Mouse (Mus musculus): ENCODE results near the gene Myh14. TPM values are rescaled to one million over a fixed set of nuclear protein-coding genes. Genes with fewer than 3 reads are reported as not detected.

Gene Myh14
- total RNA-seq (2023) = under 1 TPM in 1 of 2 experiments, not detected in 1; 0.18 TPM

DNA sequence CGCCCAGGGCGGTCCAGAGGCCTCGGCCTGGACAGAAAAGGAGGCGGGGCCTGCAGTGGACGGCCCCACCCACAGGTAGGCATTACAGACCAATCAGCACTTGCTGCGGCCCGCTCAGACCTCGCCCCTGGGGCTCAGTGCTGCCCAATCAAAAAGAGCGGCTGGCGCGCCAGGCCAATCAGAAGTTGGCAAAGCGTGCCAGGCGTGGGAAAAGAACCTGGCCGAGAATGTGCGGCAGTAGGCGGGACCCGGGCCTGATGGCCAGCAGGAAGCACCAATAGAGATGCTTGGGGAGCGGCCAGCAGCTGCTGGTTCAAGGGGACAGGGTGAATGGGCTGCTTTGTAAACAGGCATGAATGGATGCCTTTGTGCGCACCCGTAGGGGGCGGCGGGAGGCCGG, at the start of gene Myh14:
Myh14 (minus strand) TSS at position 41 of the 400 bp plus-strand sequence.

DNA sequence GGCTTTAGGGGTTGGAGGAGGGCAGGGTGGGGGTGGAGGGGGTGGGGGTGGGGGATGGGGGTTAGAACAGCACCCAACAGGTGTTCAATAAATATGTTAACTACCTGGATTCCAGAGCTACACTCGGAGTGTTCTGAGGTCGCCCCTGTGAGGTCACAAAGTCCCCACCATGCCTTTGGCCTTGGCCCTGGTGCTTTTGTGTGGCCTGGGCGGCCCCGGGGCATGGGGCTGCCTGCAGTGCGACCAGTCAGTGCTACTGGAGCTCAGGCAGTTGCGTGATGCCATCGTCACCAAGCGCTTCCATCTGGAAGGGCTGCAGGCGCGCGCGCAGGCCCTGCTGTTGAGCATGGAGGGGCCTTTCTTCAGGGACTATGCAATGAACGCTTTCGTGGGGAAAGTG, 37.9 kb upstream of the Myh14 start, which contains the start of gene Izumo2:
Izumo2 (plus strand) TSS at position 169 of the 400 bp plus-strand sequence.

DNA sequence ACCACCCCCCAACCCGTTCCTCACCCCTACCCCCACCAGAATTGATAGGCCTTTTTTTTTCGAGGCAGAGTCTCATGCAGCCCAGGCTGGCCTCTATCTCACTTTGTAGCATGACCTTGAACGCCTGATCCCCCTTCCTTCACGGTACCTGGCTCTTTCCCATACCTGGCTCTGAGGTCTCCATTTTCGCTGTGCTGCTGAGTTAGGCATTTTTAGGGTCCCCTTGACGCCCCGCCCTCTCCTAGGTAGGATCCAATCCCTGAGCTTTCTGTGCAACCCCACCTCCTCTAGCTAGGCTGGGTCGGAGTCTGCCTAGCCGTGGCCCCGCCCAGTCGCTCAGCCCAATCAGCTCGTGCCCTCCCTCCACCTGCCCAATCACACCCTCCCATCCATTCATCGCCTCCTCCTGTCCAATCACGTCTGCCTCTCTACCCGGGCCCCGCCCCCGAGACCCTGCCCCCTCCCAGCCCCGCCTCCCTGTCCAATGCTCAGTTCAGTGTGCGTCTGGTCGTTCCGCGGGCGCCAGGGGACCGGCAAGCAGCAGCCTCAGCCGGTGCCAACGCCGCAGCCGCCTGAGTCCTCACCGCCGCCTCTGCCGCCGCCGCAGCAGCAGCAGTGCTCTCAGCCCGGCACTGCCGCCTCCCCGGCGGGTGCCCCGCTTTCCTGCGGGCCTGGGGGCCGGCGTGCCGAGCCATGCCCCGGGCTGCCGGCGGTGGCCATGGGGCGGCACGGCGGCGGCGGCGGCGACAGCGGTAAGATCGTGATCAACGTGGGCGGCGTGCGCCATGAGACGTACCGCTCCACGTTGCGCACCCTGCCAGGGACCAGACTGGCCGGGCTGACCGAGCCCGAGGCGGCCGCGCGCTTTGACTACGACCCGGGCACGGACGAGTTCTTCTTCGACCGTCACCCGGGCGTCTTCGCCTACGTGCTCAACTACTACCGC, 80.0 kb downstream of the Myh14 start, which contains the start of gene Kcnc3:
Kcnc3 (plus strand) TSS at position 263 of the 946 bp plus-strand sequence.

DNA sequence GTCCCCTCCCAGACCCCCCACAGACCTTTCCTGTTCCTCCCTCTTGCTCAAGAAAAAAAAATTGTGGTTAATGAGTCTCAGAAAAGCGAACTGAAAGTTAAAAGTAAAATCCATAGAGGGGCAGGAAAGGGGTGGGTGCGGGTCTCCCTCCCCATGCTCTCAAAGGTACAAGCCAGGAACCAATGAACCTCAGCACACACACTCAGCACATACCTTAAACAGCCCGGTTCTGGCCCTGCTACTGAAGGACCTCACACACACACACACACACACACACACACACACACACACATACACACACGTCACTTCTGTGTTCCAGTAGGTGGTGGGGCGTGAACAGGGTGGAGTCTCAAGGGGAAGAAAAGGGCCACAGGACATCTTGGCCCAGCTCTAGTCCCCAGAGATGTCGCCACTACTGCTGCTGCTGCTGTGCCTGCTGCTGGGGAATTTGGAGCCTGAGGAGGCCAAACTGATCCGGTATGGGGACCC, 98.4 kb downstream of the Myh14 start, which contains the start of gene Napsa:
Napsa (plus strand) TSS at position 168 of the 489 bp plus-strand sequence.

Other genes starting within 250 kb of the Myh14 start
- not detected for gene Lrrc4b, start 241.8 kb downstream of the Myh14 start, total RNA-seq (2023)
- not detected for gene Aspdh, start 205.5 kb downstream of the Myh14 start, total RNA-seq (2023)
- gene Josd2, start 202.9 kb downstream of the Myh14 start, total RNA-seq (2023) = 10 to 100 TPM; 46.2 to 57.4 TPM
- gene Emc10, start 174.3 kb downstream of the Myh14 start, total RNA-seq (2023) = 10 to 100 TPM; 89.9 to 94.2 TPM
- gene Fam71e1, start 174.3 kb downstream of the Myh14 start, total RNA-seq (2023) = 1 to 10 TPM; 5.4 to 6.4 TPM
- gene Mybpc2, start 146.2 kb downstream of the Myh14 start, total RNA-seq (2023) = not detected
- 1 to 10 TPM in 1 of 2 experiments, under 1 TPM in 1; 0.86 to 4.0 TPM for gene Spib, start 138.8 kb downstream of the Myh14 start, total RNA-seq (2023)
- gene Pold1, start 122.0 kb downstream of the Myh14 start, total RNA-seq (2023) = 10 to 100 TPM; 45.0 to 65.0 TPM
- gene Nr1h2, start 116.9 kb downstream of the Myh14 start, total RNA-seq (2023) = 100 to 1,000 TPM; 285 to 303 TPM
- gene Napsa, start 98.5 kb downstream of the Myh14 start, total RNA-seq (2023) = 1 to 10 TPM; 1.6 to 5.3 TPM
- gene Kcnc3, start 80.2 kb downstream of the Myh14 start, total RNA-seq (2023) = under 1 TPM; 0.24 to 0.47 TPM
- gene Izumo2, start 37.9 kb upstream of the Myh14 start, total RNA-seq (2023) = not detected
- gene Vrk3, start 77.6 kb upstream of the Myh14 start, total RNA-seq (2023) = 10 to 100 TPM; 99.4 to 99.8 TPM
- gene Zfp473, start 80.2 kb upstream of the Myh14 start, total RNA-seq (2023) = under 1 TPM; 0.93 to 0.98 TPM
- gene Nup62, start 145.2 kb upstream of the Myh14 start, total RNA-seq (2023) = 10 to 100 TPM; 42.6 to 50.5 TPM
- gene Il4i1, start 145.5 kb upstream of the Myh14 start, total RNA-seq (2023) = 1 to 10 TPM; 1.4 to 1.9 TPM
- gene Atf5, start 145.8 kb upstream of the Myh14 start, total RNA-seq (2023) = 1 to 10 TPM; 4.9 to 5.0 TPM
- gene Akt1s1, start 178.1 kb upstream of the Myh14 start, total RNA-seq (2023) = 10 to 100 TPM; 37.4 to 39.4 TPM
- 100 to 1,000 TPM in 1 of 2 experiments, 10 to 100 TPM in 1; 89.9 to 108 TPM for gene Tbc1d17, start 178.2 kb upstream of the Myh14 start, total RNA-seq (2023)
- gene Pnkp, start 186.3 kb upstream of the Myh14 start, total RNA-seq (2023) = 10 to 100 TPM; 54.4 to 59.2 TPM
- gene Ptov1, start 198.9 kb upstream of the Myh14 start, total RNA-seq (2023) = 10 to 100 TPM; 24.2 to 25.2 TPM
- gene Med25, start 221.9 kb upstream of the Myh14 start, total RNA-seq (2023) = 10 to 100 TPM; 67.2 to 73.6 TPM
- 10 to 100 TPM; 23.6 to 24.2 TPM for gene Fuz, start 225.2 kb upstream of the Myh14 start, total RNA-seq (2023)